Comparison of ENCODE assay signal across 13 mouse cellular contexts in the genomic region with DNA sequence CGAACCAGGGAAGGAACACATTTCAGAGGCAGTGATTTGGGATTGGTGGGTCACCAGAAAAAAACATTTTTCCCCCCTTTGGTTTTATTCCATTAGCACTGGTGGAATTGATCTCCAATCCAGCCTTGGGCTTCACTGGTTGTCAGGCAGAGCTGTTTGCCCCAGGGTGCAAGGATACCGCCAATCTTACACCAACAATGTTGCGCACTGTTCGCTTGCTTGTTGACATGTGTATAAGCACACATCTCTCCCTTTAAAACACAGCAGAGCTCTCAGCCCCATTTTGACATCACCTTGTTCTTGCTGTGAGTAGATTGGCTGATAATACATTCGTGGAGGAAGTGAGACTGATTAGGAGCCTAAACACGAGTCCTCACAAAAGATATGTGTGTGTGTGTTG.
DNase-seq lines count a peak whose midpoint lies in the region; ATAC-seq lines count a peak whose summit lies in the region.
"Had no signal": no experiment of that assay in that cellular context is flagged by ENCODE, and none has a peak within 500 bp of the region (broad histone marks: within the 10 kb centered on the region; RNA-seq: fewer than 3 reads in every experiment).

No protein-coding gene starts in this region.

- no peak for DNase-seq in neural tube, embryonic 10.5 days (ENCODE audit: extremely low spot score, low spot score)
- DNase-seq in cerebellum, postnatal 25 days: no peak
- DNase-seq in adrenal gland, postnatal 14 days: no peak
- DNase-seq: gastrocnemius, postnatal 36 days; kidney, adult 9 months; liver; thymus, postnatal 36 days had no signal

- no peak overlapping the region for H3K4me3 ChIP-seq in heart, embryonic 13.5 days
- H3K4me3 ChIP-seq in heart, embryonic 11.5 days (ENCODE audit: low read depth, low read length): no peak overlapping the region
- H3K4me3 ChIP-seq in neural tube, embryonic 13.5 days: no peak overlapping the region
- H3K4me3 ChIP-seq in hindbrain, embryonic 16.5 days (ENCODE audit: low read length): no peak overlapping the region
- no peak overlapping the region for H3K4me3 ChIP-seq in neural tube, embryonic 15.5 days (replicated peaks)

- H3K36me3 ChIP-seq in heart, embryonic 13.5 days: no peaks in the 10 kb centered on the region
- no peaks in the 10 kb centered on the region for H3K36me3 ChIP-seq in heart, embryonic 11.5 days (ENCODE audit: control insufficient read depth, insufficient read depth, low read length)
- H3K36me3 ChIP-seq in neural tube, embryonic 13.5 days: no peaks in the 10 kb centered on the region
- H3K36me3 ChIP-seq in hindbrain, embryonic 16.5 days (ENCODE audit: control insufficient read depth, insufficient read depth, low read length): no peaks in the 10 kb centered on the region
- H3K36me3 ChIP-seq in neural tube, embryonic 15.5 days: no peaks in the 10 kb centered on the region

- H3K9ac ChIP-seq in heart, embryonic 13.5 days: no peak overlapping the region
- no peak overlapping the region for H3K9ac ChIP-seq in heart, embryonic 11.5 days (ENCODE audit: low read depth, low read length)
- no peak overlapping the region for H3K9ac ChIP-seq in neural tube, embryonic 13.5 days
- H3K9ac ChIP-seq in hindbrain, embryonic 16.5 days (ENCODE audit: low read depth, low read length): no peak overlapping the region
- H3K9ac ChIP-seq in neural tube, embryonic 15.5 days (replicated peaks): no peak overlapping the region

- no peak overlapping the region for H3K27ac ChIP-seq in heart, embryonic 13.5 days (replicated peaks)
- H3K27ac ChIP-seq in heart, embryonic 11.5 days (ENCODE audit: low read depth, low read length): no peak overlapping the region
- peak overlapping the region; percentile 49 for H3K27ac ChIP-seq in neural tube, embryonic 13.5 days (replicated peaks)
- H3K27ac ChIP-seq in hindbrain, embryonic 16.5 days (ENCODE audit: low read depth, low read length): no peak overlapping the region
- H3K27ac ChIP-seq in neural tube, embryonic 15.5 days (replicated peaks): peak overlapping the region; percentile 19; the same call in 1 of the 2 replicates
- H3K27ac ChIP-seq: macrophage had no signal

- peak overlapping the region; percentile 15; the same call in 1 of the 2 replicates for H3K4me2 ChIP-seq in heart, embryonic 13.5 days
- no peak overlapping the region for H3K4me2 ChIP-seq in heart, embryonic 11.5 days
- H3K4me2 ChIP-seq in neural tube, embryonic 13.5 days: 0 out of 2 replicates have a peak overlapping the region, but pooled peaks have one; percentile 27
- peak overlapping the region; percentile 25 for H3K4me2 ChIP-seq in hindbrain, embryonic 16.5 days (ENCODE audit: low read length)
- peak overlapping the region; percentile 30 for H3K4me2 ChIP-seq in neural tube, embryonic 15.5 days

- no peaks in the 10 kb centered on the region for H3K27me3 ChIP-seq in heart, embryonic 13.5 days (replicated peaks)
- H3K27me3 ChIP-seq in heart, embryonic 11.5 days (ENCODE audit: control insufficient read depth, insufficient read depth, low read length): no peaks in the 10 kb centered on the region
- H3K27me3 ChIP-seq in neural tube, embryonic 13.5 days: no peaks in the 10 kb centered on the region
- no peaks in the 10 kb centered on the region for H3K27me3 ChIP-seq in hindbrain, embryonic 16.5 days (replicated peaks; ENCODE audit: control insufficient read depth, insufficient read depth, low read length)
- no peaks in the 10 kb centered on the region for H3K27me3 ChIP-seq in neural tube, embryonic 15.5 days (replicated peaks)

- H3K9me3 ChIP-seq in heart, embryonic 13.5 days: no peaks in the 10 kb centered on the region
- no peaks in the 10 kb centered on the region for H3K9me3 ChIP-seq in heart, embryonic 11.5 days (replicated peaks; ENCODE audit: control insufficient read depth, low read length)
- H3K9me3 ChIP-seq in neural tube, embryonic 13.5 days: no peaks in the 10 kb centered on the region
- H3K9me3 ChIP-seq in hindbrain, embryonic 16.5 days (ENCODE audit: control insufficient read depth, low read length): no peaks in the 10 kb centered on the region
- H3K9me3 ChIP-seq in neural tube, embryonic 15.5 days (replicated peaks): no peaks in the 10 kb centered on the region

- H3K4me1 ChIP-seq in heart, embryonic 13.5 days: peaks cover 9% of the 10 kb centered on the region; the same call in 1 of the 2 replicates
- H3K4me1 ChIP-seq in heart, embryonic 11.5 days (ENCODE audit: control insufficient read depth, insufficient read depth, low read length): no peaks in the 10 kb centered on the region
- peaks cover 27% of the 10 kb centered on the region for H3K4me1 ChIP-seq in neural tube, embryonic 13.5 days (replicated peaks)
- peaks cover 6% of the 10 kb centered on the region for H3K4me1 ChIP-seq in hindbrain, embryonic 16.5 days (ENCODE audit: control insufficient read depth, insufficient read depth, low read depth, low read length)
- H3K4me1 ChIP-seq in neural tube, embryonic 15.5 days: peaks cover 14% of the 10 kb centered on the region

- WGBS in heart, embryonic 13.5 days: 63% methylated on average over 6 of the region's 6 CpGs
- 70% methylated on average over 6 of the region's 6 CpGs for WGBS in heart, embryonic 11.5 days (ENCODE audit: insufficient replicate concordance)
- WGBS in neural tube, embryonic 13.5 days: 65% methylated on average over 6 of the region's 6 CpGs
- 50% methylated on average over 6 of the region's 6 CpGs for WGBS in hindbrain, embryonic 16.5 days
- 60% methylated on average over 6 of the region's 6 CpGs for WGBS in neural tube, embryonic 15.5 days

- ATAC-seq in heart, embryonic 13.5 days (ENCODE audit: extremely low read depth, insufficient number of reproducible peaks, low FRiP score, low TSS enrichment): no peak
- no peak for ATAC-seq in heart, embryonic 11.5 days (replicated peaks; ENCODE audit: insufficient number of reproducible peaks, low FRiP score, low TSS enrichment)
- ATAC-seq in neural tube, embryonic 13.5 days (ENCODE audit: low read depth): peak; percentile 40; the same call in 1 of the 2 replicates
- ATAC-seq in hindbrain, embryonic 16.5 days: no peak
- no peak for ATAC-seq in neural tube, embryonic 15.5 days (ENCODE audit: low FRiP score)

Comparison
In these comparisons a context has a peak if more than half of its experiments do, and no peak if none do; other contexts are left out.
1. H3K27ac ChIP-seq: peak in neural tube, embryonic 13.5 days (single experiment) and neural tube, embryonic 15.5 days (single experiment); none in heart, embryonic 13.5 days (single experiment), heart, embryonic 11.5 days (single experiment) and hindbrain, embryonic 16.5 days (single experiment).